18 mouse cellular contexts compared by ENCODE assay signal in genomic region chr11:86917536-86917935, GRCm38 (mm10).
DNase-seq lines count a peak whose midpoint lies in the region; ATAC-seq and TF ChIP-seq lines count a peak whose summit lies in the region.
"Had no signal": no experiment of that assay in that cellular context is flagged by ENCODE, and none has a peak within 500 bp of the region (broad histone marks: within the 10 kb centered on the region; RNA-seq: fewer than 3 reads in every experiment).

No protein-coding gene starts in this region.

- H3K4me2 ChIP-seq in heart, embryonic 13.5 days = no peak overlapping the region
- H3K4me2 ChIP-seq: embryonic facial prominence, embryonic 15.5 days; hindbrain, embryonic 13.5 days; liver, embryonic 12.5 days; lung, embryonic 15.5 days; midbrain, embryonic 12.5 days had no signal

- ATAC-seq in heart, embryonic 13.5 days (ENCODE audit: extremely low read depth, insufficient number of reproducible peaks, low FRiP score, low TSS enrichment) = no peak
- ATAC-seq: forebrain, postnatal 0 days; liver, embryonic 12.5 days had no signal

- no peaks in the 10 kb centered on the region for H3K9me3 ChIP-seq in heart, embryonic 13.5 days
- no peaks in the 10 kb centered on the region for H3K9me3 ChIP-seq in ES-Bruce4 (replicated peaks; ENCODE audit: control insufficient read depth, insufficient read depth, low read length, poor library complexity, severe bottlenecking)
- H3K9me3 ChIP-seq: embryonic facial prominence, embryonic 15.5 days; hindbrain, embryonic 13.5 days; liver, embryonic 12.5 days; lung, embryonic 15.5 days; midbrain, embryonic 12.5 days had no signal

- TF ChIP-seq POLR2A in ES-Bruce4 (IDR thresholded peaks at IDR 0.05; ENCODE audit: insufficient read depth, low read length) = no peak
- TF ChIP-seq POLR2A in olfactory bulb, adult 2 months (IDR thresholded peaks at IDR 0.05; ENCODE audit: insufficient read depth, low read depth, low read length) = no peak

- no peak overlapping the region for H3K9ac ChIP-seq in heart, embryonic 13.5 days
- H3K9ac ChIP-seq in ES-Bruce4 (ENCODE audit: low read depth, poor library complexity, severe bottlenecking) = no peak overlapping the region
- H3K9ac ChIP-seq: embryonic facial prominence, embryonic 15.5 days; forebrain, postnatal 0 days; hindbrain, embryonic 13.5 days; liver, embryonic 12.5 days; lung, embryonic 15.5 days; midbrain, embryonic 12.5 days had no signal

- TF ChIP-seq EP300 in ES-Bruce4 (IDR thresholded peaks at IDR 0.05; ENCODE audit: insufficient read depth, low read depth, low read length) = no peak

- no peak overlapping the region for H3K4me3 ChIP-seq in heart, embryonic 13.5 days
- H3K4me3 ChIP-seq in layer of hippocampus, adult 2 months = no peak overlapping the region
- H3K4me3 ChIP-seq in ES-Bruce4 (ENCODE audit: low read depth, low read length) = no peak overlapping the region
- no peak overlapping the region for H3K4me3 ChIP-seq in olfactory bulb, adult 2 months (ENCODE audit: insufficient read depth, low read depth, low read length)
- H3K4me3 ChIP-seq: embryonic facial prominence, embryonic 15.5 days; hindbrain, embryonic 13.5 days; liver, embryonic 12.5 days; lung, embryonic 15.5 days; midbrain, embryonic 12.5 days had no signal

- no peaks in the 10 kb centered on the region for H3K36me3 ChIP-seq in heart, embryonic 13.5 days
- no peaks in the 10 kb centered on the region for H3K36me3 ChIP-seq in ES-Bruce4 (ENCODE audit: control insufficient read depth, insufficient read depth, low read length, poor library complexity, severe bottlenecking)
- H3K36me3 ChIP-seq: embryonic facial prominence, embryonic 15.5 days; hindbrain, embryonic 13.5 days; liver, embryonic 12.5 days; lung, embryonic 15.5 days; midbrain, embryonic 12.5 days had no signal

- peaks cover 81% of the 10 kb centered on the region for H3K4me1 ChIP-seq in heart, embryonic 13.5 days
- H3K4me1 ChIP-seq in ES-Bruce4 (ENCODE audit: control insufficient read depth, insufficient read depth, low read length) = peaks cover 8% of the 10 kb centered on the region
- H3K4me1 ChIP-seq in olfactory bulb, adult 2 months (ENCODE audit: control insufficient read depth, insufficient read depth, low read length) = peaks cover 34% of the 10 kb centered on the region
- H3K4me1 ChIP-seq: midbrain, embryonic 12.5 days had no signal

- TF ChIP-seq CTCF in layer of hippocampus, adult 2 months (conservative IDR thresholded peaks at IDR 0.05) = peak; percentile 12; the same call in 1 of the 2 replicates
- TF ChIP-seq CTCF in ES-Bruce4 (IDR thresholded peaks at IDR 0.05; ENCODE audit: low read depth, low read length) = peak; percentile 26
- TF ChIP-seq CTCF in olfactory bulb, adult 2 months (IDR thresholded peaks at IDR 0.05; ENCODE audit: insufficient read depth, low read depth, low read length) = no peak

- no peaks in the 10 kb centered on the region for H3K27me3 ChIP-seq in heart, embryonic 13.5 days (replicated peaks)
- no peaks in the 10 kb centered on the region for H3K27me3 ChIP-seq in ES-Bruce4 (ENCODE audit: control insufficient read depth, insufficient read depth, low read length, poor library complexity, severe bottlenecking)
- H3K27me3 ChIP-seq: embryonic facial prominence, embryonic 15.5 days; hindbrain, embryonic 13.5 days; liver, embryonic 12.5 days; lung, embryonic 15.5 days; midbrain, embryonic 12.5 days had no signal

- WGBS in heart, embryonic 13.5 days = 90% methylated on average over 2 of the region's 2 CpGs
- 94% methylated on average over 2 of the region's 2 CpGs for WGBS in olfactory bulb, adult 2 months

- H3K27ac ChIP-seq in heart, embryonic 13.5 days (replicated peaks) = peak overlapping the region; percentile 86
- H3K27ac ChIP-seq in layer of hippocampus, adult 2 months = no peak overlapping the region
- H3K27ac ChIP-seq in ES-Bruce4 (ENCODE audit: insufficient read depth, low read length) = no peak overlapping the region
- peak overlapping the region; percentile 80; the same call in 1 of the 2 replicates for H3K27ac ChIP-seq in olfactory bulb, adult 2 months (ENCODE audit: insufficient read depth, low read depth, low read length)
- H3K27ac ChIP-seq: embryonic facial prominence, embryonic 15.5 days; hindbrain, embryonic 13.5 days; liver, embryonic 12.5 days; lung, embryonic 15.5 days; midbrain, embryonic 12.5 days had no signal

- no peak for DNase-seq in heart, adult 8-10 months (ENCODE audit: low spot score)
- DNase-seq in layer of hippocampus, adult 2 months (ENCODE audit: low spot score in 2 of 2) = no peak
- DNase-seq in layer of hippocampus, adult 11-12 months (ENCODE audit: low spot score) = no peak
- no peak for DNase-seq in left cerebral cortex, adult 9 months (ENCODE audit: low spot score in 2 of 2)
- DNase-seq: adrenal gland, postnatal 25 days; cerebellum, adult 18-20 months; cerebellum, postnatal 25 days; forebrain, postnatal 0 days; kidney, postnatal 10 days; thymus, postnatal 14 days had no signal

Comparison
In these comparisons a context has a peak if more than half of its experiments do, and no peak if none do; other contexts are left out.
1. H3K27ac ChIP-seq: peak in heart, embryonic 13.5 days (single experiment) and olfactory bulb, adult 2 months (single experiment); none in layer of hippocampus, adult 2 months (single experiment) and ES-Bruce4 (single experiment).